Mouse (Mus musculus): ENCODE data around the gene Banf2.

The Banf2 gene

GRCm38 (mm10) chr2:144101463-144101961 is 68.7 kb downstream of the Banf2 start:
- DNase-seq (ENCODE audit: low read depth): no peak

GRCm38 (mm10) chr2:144107374-144107773 is 74.5 kb downstream of the Banf2 start:
- DNase-seq (ENCODE audit: low read depth): no peak

- no peak for DNase-seq (ENCODE audit: low read depth)
Observed at GRCm38 (mm10) chr2:144107810-144108209, 75.0 kb downstream of the Banf2 start.

GRCm38 (mm10) chr2:144108376-144108775 is 75.5 kb downstream of the Banf2 start:
- peak; percentile 67 for DNase-seq (ENCODE audit: low read depth)

GRCm38 (mm10) chr2:144111966-144112365 is 79.1 kb downstream of the Banf2 start:
- no peak for DNase-seq (ENCODE audit: low read depth)

GRCm38 (mm10) chr2:144112666-144113065 is 79.8 kb downstream of the Banf2 start:
- DNase-seq (ENCODE audit: low read depth): no peak

- peak; percentile 30 for DNase-seq (ENCODE audit: low read depth)
Observed at GRCm38 (mm10) chr2:144118061-144118460, 85.2 kb downstream of the Banf2 start.

GRCm38 (mm10) chr2:144120186-144120823 is 87.4 kb downstream of the Banf2 start:
- DNase-seq (ENCODE audit: low read depth): peak; percentile 95

GRCm38 (mm10) chr2:144122068-144122467 is 89.2 kb downstream of the Banf2 start:
- no peak for DNase-seq (ENCODE audit: low read depth)
